Mouse (Mus musculus) midbrain, embryonic 12.5 days (tissue): ENCODE results near the gene Psmd2. TPM values are rescaled to one million over a fixed set of nuclear protein-coding genes. Genes with fewer than 3 reads are reported as not detected.

Experiments used
- ATAC-seq: fragments of 200-750 bp; cut with Nextera tagmentation; 2 replicates; pipeline ENCODE4 v1.8.0; 2017; ENCODE audit warnings: low read depth, moderate TSS enrichment, moderate library complexity; ENCODE audit not compliant: low FRiP score
- H3K27ac ChIP-seq: fragments of 300-500 bp; sonication (generic); replicated peaks from 2 replicates; pipeline ENCODE4 v1.5.1; 2016; ENCODE audit warnings: mild to moderate bottlenecking
- H3K27me3 ChIP-seq: fragments of 300-500 bp; sonication (generic); 2 replicates; pipeline ENCODE4 v1.6.1; 2016; ENCODE audit warnings: mild to moderate bottlenecking
- H3K36me3 ChIP-seq: fragments of 300-500 bp; sonication (generic); 2 replicates; pipeline ENCODE4 v1.6.1; 2016
- H3K4me1 ChIP-seq: fragments of 300-500 bp; sonication (generic); 2 replicates; pipeline ENCODE4 v1.6.1; 2016
- H3K4me2 ChIP-seq: fragments of 300-500 bp; sonication (generic); replicated peaks from 2 replicates; pipeline ENCODE4 v1.6.1; 2016; ENCODE audit warnings: mild to moderate bottlenecking, moderate library complexity
- H3K4me3 ChIP-seq: fragments of 300-500 bp; sonication (generic); 2 replicates; pipeline ENCODE4 v1.5.1; 2016; ENCODE audit warnings: mild to moderate bottlenecking
- H3K9ac ChIP-seq: fragments of 300-500 bp; sonication (generic); replicated peaks from 2 replicates; pipeline ENCODE4 v1.6.1; 2016; ENCODE audit warnings: mild to moderate bottlenecking, moderate library complexity
- H3K9me3 ChIP-seq: fragments of 300-500 bp; sonication (generic); 2 replicates; pipeline ENCODE4 v1.6.1; 2016; ENCODE audit warnings: mild to moderate bottlenecking
- WGBS: fragments of 180-500 bp; shearing (Covaris S2); methylation state at CpG from one replicate; pipeline ENCODE4 v1.1.7; 2016; 5-methylcytosine and 5-hydroxymethylcytosine counted together
- microRNA counts: library from miRNA; unstranded; fragments of <30 nt; microRNA quantifications from one replicate; lab custom pipeline; 2017
- microRNA-seq: library from miRNA; unstranded; fragments of <30 nt; microRNA quantifications from one replicate; pipeline ENCODE4, GENCODE M21; 2017
- polyA plus RNA-seq: library from polyadenylated mRNA; unstranded; fragments of >200 nt; fragmentation: Nextera tagmentation; extraction: Ambion mirVana; gene quantifications from 2 replicates; pipeline ENCODE4 v1.2.1, GENCODE M21; 2016

The Psmd2 gene
- polyA plus RNA-seq, 1 experiment from 2014 or later, result 443 TPM

GRCm38 (mm10) chr16:20706407-20707055 is 55.1 kb downstream of the Psmd2 start:
- ATAC-seq, result no peak
- peaks cover 53% of the 10 kb centered on the region for H3K36me3 ChIP-seq
- no peaks in the 10 kb centered on the region for H3K27me3 ChIP-seq
- H3K9me3 ChIP-seq, result no peaks in the 10 kb centered on the region
- WGBS, result 90% methylated on average over 2 of the region's 2 CpGs
- no peak overlapping the region for H3K4me3 ChIP-seq
- no peak overlapping the region for H3K4me2 ChIP-seq
- H3K27ac ChIP-seq, result no peak overlapping the region
- no peak overlapping the region for H3K9ac ChIP-seq
- H3K4me1 ChIP-seq, result peaks cover 16% of the 10 kb centered on the region

GRCm38 (mm10) chr16:20708220-20708938 is 56.9 kb downstream of the Psmd2 start:
- 91% methylated on average over 21 of the region's 21 CpGs for WGBS
- H3K4me1 ChIP-seq, result no peaks in the 10 kb centered on the region
- no peak for ATAC-seq
- no peaks in the 10 kb centered on the region for H3K27me3 ChIP-seq
- no peak overlapping the region for H3K9ac ChIP-seq
- no peak overlapping the region for H3K4me2 ChIP-seq
- H3K9me3 ChIP-seq, result no peaks in the 10 kb centered on the region
- H3K36me3 ChIP-seq, result peaks cover 71% of the 10 kb centered on the region
- no peak overlapping the region for H3K27ac ChIP-seq
- no peak overlapping the region for H3K4me3 ChIP-seq

GRCm38 (mm10) chr16:20708939-20709734 is 57.7 kb downstream of the Psmd2 start:
- Histone ChIP-seq H3K9me3 (no peaks in the 10 kb centered on the region), H3K27me3 (no peaks in the 10 kb centered on the region), H3K4me3 (no peak overlapping the region), H3K9ac (no peak overlapping the region), H3K36me3 (peaks cover 72% of the 10 kb centered on the region), H3K27ac (no peak overlapping the region), H3K4me2 (no peak overlapping the region), H3K4me1 (peaks cover 5% of the 10 kb centered on the region)
- peak; percentile 71 for ATAC-seq
- WGBS, result 75% methylated on average over 19 of the region's 19 CpGs

- H3K27me3 ChIP-seq, result no peaks in the 10 kb centered on the region
- H3K4me3 ChIP-seq, result no peak overlapping the region
- no peak overlapping the region for H3K9ac ChIP-seq
- H3K4me1 ChIP-seq, result peaks cover 18% of the 10 kb centered on the region
- no peak for ATAC-seq
- no peak overlapping the region for H3K4me2 ChIP-seq
- no peaks in the 10 kb centered on the region for H3K9me3 ChIP-seq
- WGBS, result 93% methylated on average over 11 of the region's 11 CpGs
- peaks cover 72% of the 10 kb centered on the region for H3K36me3 ChIP-seq
- no peak overlapping the region for H3K27ac ChIP-seq
Observed at GRCm38 (mm10) chr16:20710370-20710769, 58.9 kb downstream of the Psmd2 start.

GRCm38 (mm10) chr16:20710810-20711209 is 59.4 kb downstream of the Psmd2 start:
- 86% methylated on average over 4 of the region's 4 CpGs for WGBS
- Histone ChIP-seq H3K9me3 (no peaks in the 10 kb centered on the region), H3K9ac (no peak overlapping the region), H3K36me3 (peaks cover 69% of the 10 kb centered on the region), H3K4me2 (no peak overlapping the region), H3K27me3 (no peaks in the 10 kb centered on the region), H3K4me3 (no peak overlapping the region), H3K27ac (no peak overlapping the region), H3K4me1 (peaks cover 21% of the 10 kb centered on the region)
- no peak for ATAC-seq

- Histone ChIP-seq H3K9ac (no peak overlapping the region), H3K27me3 (no peaks in the 10 kb centered on the region), H3K27ac (no peak overlapping the region), H3K4me2 (no peak overlapping the region), H3K4me3 (no peak overlapping the region), H3K36me3 (peaks cover 55% of the 10 kb centered on the region), H3K4me1 (peaks cover 31% of the 10 kb centered on the region), H3K9me3 (no peaks in the 10 kb centered on the region)
- no peak for ATAC-seq
- WGBS, result 81% methylated on average over 9 of the region's 9 CpGs
Observed at GRCm38 (mm10) chr16:20712190-20712589, 60.7 kb downstream of the Psmd2 start.

- H3K4me2 ChIP-seq, result no peak overlapping the region
- H3K27ac ChIP-seq, result no peak overlapping the region
- peaks cover 48% of the 10 kb centered on the region for H3K36me3 ChIP-seq
- WGBS, result 93% methylated on average over 7 of the region's 7 CpGs
- H3K9ac ChIP-seq, result no peak overlapping the region
- H3K9me3 ChIP-seq, result no peaks in the 10 kb centered on the region
- no peak for ATAC-seq
- no peak overlapping the region for H3K4me3 ChIP-seq
- no peaks in the 10 kb centered on the region for H3K27me3 ChIP-seq
- H3K4me1 ChIP-seq, result peaks cover 32% of the 10 kb centered on the region
Observed at GRCm38 (mm10) chr16:20712889-20713288, 61.4 kb downstream of the Psmd2 start.

MicroRNA genes within 50 kb of the gene (microRNA counts, 519-probe panel; counts per million panel counts)
- 4,484 counts per million, percentile 33 among the panel's probes with 10 or more counts for microRNA mmu-miR-1224 (lab: Ali Mortazavi, UCI)

Small RNAs within 50 kb of the gene (microRNA-seq; reads per million reads assigned to microRNA genes)
- gene Mir1224, result 20.9 reads per million, percentile 33 among the genes with 10 or more reads in this experiment

Other genes with a start within 250 kb of the Psmd2 start
- 122 and 138 TPM in 2 replicates for gene Abcc5, start 225.3 kb upstream of the Psmd2 start, polyA plus RNA-seq
- 120 and 136 TPM in 2 replicates for gene Eif2b5, start 152.8 kb upstream of the Psmd2 start, polyA plus RNA-seq
- gene Dvl3, start 134.7 kb upstream of the Psmd2 start, polyA plus RNA-seq, result 49.1 and 52.6 TPM in 2 replicates
- gene Ap2m1, start 116.2 kb upstream of the Psmd2 start, polyA plus RNA-seq, result 906 and 914 TPM in 2 replicates
- gene Abcf3, start 103.1 kb upstream of the Psmd2 start, polyA plus RNA-seq, result 76.5 and 77.9 TPM in 2 replicates
- gene Vwa5b2, start 62.2 kb upstream of the Psmd2 start, polyA plus RNA-seq, result 6.0 and 7.5 TPM in 2 replicates
- gene Eef1akmt4, start 40.1 kb upstream of the Psmd2 start, polyA plus RNA-seq, result 19.0 and 22.1 TPM in 2 replicates
- gene Gm49333, start 40.0 kb upstream of the Psmd2 start, polyA plus RNA-seq, result 0.45 TPM in 1 of 2 replicates, not detected in the other
- 42.6 TPM in 2 replicates for gene Alg3, start 39.9 kb upstream of the Psmd2 start, polyA plus RNA-seq
- gene Camk2n2, start 30.4 kb upstream of the Psmd2 start, polyA plus RNA-seq, result 8.8 and 9.8 TPM in 2 replicates
- gene Ece2, start 21.8 kb upstream of the Psmd2 start, polyA plus RNA-seq, result 7.8 and 9.7 TPM in 2 replicates
- 191 and 210 TPM in 2 replicates for gene Eif4g1, start 16.7 kb downstream of the Psmd2 start, polyA plus RNA-seq
- gene Fam131a, start 41.6 kb downstream of the Psmd2 start, polyA plus RNA-seq, result 17.9 and 18.0 TPM in 2 replicates
- gene Polr2h, start 66.0 kb downstream of the Psmd2 start, polyA plus RNA-seq, result 84.5 and 87.6 TPM in 2 replicates
- 30.7 and 32.8 TPM in 2 replicates for gene Clcn2, start 66.1 kb downstream of the Psmd2 start, polyA plus RNA-seq
- gene Chrd, start 81.5 kb downstream of the Psmd2 start, polyA plus RNA-seq, result 4.8 and 5.3 TPM in 2 replicates
- gene Thpo, start 82.9 kb downstream of the Psmd2 start, polyA plus RNA-seq, result 0.43 and 0.63 TPM in 2 replicates